Mouse (Mus musculus) retina, postnatal 7 days (tissue): ENCODE results near the gene Arid2.
"Not testable (repeated sequence)": the region's sequence is repeated elsewhere in the genome, so short reads cannot be mapped to it uniquely, and the experiment has no call there.

Source experiments
- DNase-seq: peaks from one replicate; pipeline ENCODE4 v3.0.0-alpha.2; 2012; ENCODE audit warnings: low read depth, low spot score

Arid2 gene

DNA sequence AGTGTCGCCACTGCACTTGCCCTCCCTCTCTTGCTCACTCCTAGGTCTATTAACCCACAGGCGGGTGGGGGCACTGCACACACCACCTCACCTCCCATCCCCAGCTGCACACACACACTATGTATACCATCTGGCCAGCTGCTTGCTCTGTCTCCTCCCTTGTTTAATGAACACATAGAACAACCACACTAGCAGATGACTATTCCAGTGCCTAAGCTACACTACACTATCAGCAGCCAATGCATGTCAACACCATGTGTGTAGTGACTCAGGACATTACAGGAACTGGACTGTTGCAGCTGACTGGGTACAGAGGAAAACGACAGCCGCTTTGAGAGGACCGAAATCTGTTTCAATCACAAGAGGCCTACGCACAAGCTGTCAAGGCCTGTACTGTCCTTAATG is 121.4 kb downstream of the Arid2 start:
- DNase-seq, result no peak

DNA sequence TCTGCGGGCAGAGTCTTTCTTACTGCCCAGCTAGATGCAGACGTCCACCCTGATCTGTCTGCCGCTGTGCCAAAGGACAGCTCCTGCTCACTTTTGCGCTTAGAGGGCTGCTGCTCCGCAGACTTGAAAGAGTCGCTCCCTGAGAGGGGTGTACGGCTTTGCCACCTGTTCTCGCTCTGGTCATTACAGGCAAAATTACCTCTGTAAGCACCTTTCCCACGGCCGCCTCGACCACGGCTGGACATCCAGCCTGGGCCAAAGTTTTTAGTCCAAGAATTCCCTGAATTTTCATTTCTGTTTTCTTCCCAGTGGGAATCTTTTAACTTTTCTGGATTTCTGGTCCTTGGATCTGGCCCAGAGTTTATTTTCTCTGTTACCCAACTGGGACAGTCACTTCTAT is 130.8 kb downstream of the Arid2 start:
- no peak for DNase-seq

DNA sequence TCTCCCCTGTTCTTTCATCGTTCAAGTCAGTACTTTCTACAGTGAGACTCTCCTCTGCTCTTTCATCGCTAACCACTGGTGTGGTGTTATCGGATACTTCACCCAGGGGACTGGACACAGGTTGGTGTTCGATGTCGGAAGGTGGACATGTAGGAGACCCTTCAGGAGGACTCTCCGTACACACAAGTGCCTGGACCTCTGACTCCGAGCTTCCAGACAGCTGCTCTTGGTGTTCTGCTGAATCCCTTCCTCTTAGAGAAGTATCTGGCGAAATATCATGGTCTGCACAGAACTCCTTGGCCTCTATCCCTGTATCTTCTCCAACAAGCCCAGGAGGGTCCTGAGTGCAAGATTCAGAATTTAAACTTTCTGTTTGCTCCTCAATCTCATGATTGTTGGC is 132.6 kb downstream of the Arid2 start:
- no peak for DNase-seq

DNA sequence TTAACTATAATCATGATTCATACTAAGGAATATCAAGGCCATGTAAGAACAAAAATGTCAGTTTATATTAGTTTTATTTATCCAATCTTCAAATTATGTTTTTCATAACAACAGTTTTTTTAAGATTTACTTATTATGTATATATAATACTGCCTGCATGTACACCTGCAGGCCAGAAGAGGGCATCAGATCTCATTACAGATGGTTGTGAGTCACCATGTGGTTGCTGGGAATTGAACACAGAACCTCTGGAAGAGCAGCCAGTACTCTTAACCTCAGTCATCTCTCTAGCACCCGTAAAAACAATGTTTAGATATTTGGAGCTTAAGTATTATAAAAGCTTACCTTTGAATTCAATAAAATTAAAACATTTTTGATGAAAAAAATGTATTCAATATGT is 146.9 kb downstream of the Arid2 start:
- DNase-seq, result no peak

DNA sequence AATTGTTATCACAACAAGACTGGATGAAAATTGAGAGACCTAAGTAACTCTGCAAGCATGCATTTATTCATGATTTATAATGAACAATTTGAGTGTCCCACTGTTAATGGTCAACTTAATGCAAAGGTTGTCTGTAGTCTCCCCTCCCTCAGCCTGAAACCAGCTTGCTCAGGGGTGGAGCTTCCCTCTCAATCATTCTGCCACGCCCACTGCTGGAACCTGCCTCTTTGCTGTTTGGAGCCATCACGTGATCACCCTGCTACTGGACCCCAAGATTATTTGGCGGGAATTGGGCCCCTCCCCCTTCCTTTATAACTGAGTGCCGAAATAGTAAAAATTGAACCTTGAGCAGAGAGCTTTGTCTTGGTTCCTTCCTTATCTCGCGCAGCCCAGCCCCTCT is 154.2 kb downstream of the Arid2 start:
- DNase-seq, result not testable (repeated sequence)

DNA sequence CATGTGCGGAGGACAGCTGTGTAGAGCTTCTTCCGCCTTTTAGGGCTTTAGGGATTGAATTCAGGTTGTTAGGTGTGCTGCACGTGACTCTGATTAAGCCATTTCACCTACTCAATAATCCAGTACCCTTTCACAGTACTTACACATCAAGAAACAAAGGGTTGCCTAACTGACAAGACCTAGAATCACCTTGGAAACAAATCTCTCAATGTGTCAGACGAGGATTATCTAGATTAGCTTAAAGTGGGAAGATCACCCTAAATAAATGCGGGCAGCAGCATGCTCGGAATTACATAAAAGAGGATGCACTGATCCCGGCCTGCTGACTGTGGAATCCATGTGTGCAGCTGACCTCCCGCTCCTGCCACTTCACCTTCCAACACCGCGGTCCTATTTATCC is 159.5 kb downstream of the Arid2 start:
- DNase-seq, result peak; percentile 54

DNA sequence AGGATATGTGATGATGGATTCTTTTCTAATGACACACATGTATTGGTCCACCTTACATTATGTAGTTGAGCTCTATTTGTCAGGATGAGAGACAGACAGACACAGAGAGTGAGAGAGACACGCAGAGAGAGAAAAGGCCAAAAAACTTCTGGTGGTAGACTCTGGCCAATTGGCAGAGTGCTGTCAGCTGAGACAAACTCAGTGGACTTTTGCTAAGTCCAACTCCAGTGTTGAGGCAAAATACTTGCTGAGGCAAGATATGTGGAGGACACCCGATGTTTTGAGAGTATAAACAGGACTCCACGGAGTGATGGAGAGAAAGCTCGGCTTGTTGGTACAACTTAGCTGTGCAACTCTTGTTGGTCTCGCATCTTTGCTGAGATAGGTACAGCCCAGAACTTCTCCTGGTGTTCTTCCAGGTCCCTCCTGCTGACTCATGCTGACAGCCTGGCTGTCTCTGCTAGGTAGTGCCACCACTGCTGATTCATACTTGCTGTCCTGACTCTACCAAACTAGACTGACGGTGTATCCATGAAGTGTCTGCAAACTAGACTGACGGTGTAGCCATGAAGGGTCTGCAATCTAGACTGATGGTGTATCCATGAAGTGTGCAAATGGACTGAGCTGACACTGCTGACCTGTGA is 161.5 kb downstream of the Arid2 start:
- DNase-seq, result no peak

DNA sequence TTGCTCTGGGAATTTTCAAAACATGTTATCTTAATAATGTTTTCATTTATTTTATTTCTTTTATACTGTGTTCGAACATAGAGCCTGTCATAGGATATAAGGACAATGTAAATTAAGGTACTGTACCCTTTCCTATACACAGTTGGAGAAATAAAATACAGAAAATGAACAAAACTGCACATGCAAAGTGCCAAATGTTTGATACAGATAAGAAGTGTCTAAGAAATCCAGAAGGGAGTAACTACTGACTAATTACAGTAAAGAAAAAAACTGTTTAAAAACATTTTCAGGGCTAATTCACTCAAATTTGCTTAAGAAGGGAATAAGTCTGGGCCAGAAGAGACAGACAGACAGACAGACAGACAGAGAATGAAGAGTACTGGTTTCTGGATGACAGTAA is 166.0 kb downstream of the Arid2 start:
- DNase-seq, result no peak
